Mouse (Mus musculus) MEL-GATA-1-ER (cell line): Measurements from ENCODE around the gene Samd14.

ENCODE experiments used
- DNase-seq: peaks from one replicate; pipeline ENCODE4 v3.0.0-alpha.2; 2012; ENCODE audit warnings: low read depth; ENCODE audit errors: extremely low read depth

Samd14 gene

GRCm38 (mm10) chr11:94989562-94990017 is 20.1 kb upstream of the Samd14 start:
- peak; percentile 92 for DNase-seq

DNA sequence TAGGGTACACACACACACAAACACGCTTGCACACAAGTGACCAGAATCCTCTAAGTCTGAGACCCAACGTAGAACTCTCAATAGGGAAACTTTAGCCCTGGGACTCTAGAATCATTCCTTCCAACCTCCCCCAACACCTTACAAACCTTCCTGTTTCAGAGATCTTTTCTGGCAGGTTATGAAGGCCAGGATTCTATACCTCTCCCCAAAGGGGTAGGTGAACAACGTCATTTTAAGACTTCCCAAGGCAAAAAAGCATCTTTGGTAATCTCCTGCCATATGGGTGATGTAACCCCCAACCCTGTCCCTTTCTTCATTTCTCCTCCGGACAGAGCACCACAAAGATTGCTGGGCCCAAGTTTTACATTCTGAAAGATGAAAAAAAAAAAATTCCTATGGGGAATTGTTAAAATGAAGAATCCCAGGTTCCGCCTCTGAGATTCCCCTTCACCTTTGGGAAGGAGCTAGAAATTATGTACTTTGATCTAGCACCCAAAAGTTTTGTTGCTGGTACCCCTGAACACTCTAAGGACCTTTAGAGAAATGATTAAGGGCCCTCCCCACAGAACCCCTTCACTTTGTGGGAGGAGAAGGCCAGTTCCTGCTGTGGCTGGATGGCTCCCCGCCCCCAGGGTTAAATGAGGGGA is 19.5 kb upstream of the Samd14 start:
- no peak for DNase-seq

DNA sequence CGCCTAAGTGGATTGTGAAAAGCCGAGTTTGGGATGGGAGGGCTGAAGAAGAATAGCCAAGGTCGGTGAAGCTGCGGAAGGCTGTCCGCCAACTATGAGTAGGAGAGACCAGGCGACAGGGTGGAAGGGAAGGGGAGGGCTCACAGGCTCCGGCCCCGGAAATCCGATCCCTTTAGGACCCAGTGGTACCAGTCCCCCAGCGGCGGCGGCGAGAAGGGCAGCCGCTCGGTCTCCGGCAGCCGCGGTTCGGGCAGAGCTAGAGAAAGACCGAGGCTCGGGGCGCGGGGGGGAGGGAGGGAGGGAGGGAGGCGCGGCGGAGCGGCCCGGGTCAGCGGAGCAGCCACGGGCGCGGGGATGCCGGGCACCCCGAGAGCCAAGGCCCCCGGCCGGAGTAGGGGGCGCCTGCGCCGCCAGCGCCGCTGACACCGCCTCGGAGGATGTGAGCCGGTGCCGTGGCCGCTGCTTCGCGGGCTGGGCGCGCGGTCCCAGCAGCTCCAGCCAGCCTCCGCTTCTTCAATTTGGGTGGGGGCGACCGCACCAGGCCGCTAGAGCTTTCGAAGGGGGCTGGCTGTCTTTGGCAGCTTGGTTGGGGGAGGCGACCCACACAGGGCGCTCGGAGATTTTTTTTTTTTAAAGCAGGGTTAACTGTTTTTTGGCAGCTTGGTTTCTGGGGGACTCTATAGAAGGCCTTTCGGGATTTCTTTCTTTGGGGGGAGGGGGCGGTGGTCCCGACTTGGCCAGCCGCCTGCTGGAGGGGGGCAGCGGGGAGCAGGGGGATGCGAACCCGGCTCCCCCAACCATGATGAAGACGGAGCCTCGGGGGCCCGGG is 18.7 kb upstream of the Samd14 start, which contains the start of gene Ppp1r9b:
TSS of gene Ppp1r9b (plus strand) at position 287 of the 829 bp plus-strand sequence.
- DNase-seq, result peak; percentile 74

DNA sequence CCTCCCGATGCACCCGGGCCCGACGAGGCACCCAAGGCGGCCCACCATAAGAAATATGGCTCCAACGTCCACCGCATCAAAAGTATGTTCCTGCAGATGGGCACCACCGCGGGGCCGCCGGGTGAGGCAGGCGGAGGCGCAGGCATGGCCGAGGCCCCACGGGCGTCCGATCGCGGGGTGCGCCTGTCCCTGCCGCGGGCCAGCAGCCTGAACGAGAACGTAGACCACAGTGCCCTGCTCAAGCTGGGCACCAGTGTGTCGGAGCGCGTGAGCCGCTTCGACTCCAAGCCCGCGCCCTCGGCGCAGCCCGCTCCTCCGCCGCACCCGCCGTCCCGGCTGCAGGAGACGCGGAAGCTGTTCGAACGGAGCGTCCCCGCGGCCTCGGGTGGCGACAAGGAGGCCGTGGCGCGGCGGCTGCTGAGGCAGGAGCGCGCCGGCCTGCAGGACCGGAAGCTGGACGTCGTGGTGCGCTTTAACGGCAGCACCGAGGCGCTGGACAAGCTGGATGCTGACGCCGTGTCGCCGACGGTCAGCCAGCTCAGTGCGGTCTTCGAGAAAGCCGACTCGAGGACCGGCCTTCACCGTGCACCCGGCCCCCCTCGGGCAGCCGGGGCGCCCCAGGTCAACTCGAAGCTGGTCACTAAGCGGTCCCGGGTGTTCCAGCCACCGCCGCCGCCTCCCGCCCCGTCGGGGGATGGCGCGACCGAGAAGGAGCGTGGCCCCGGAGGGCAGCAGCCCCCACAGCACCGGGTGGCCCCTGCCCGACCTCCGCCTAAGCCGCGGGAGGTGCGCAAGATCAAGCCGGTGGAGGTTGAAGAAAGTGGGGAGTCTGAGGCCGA is 17.8 kb upstream of the Samd14 start:
- DNase-seq, result no peak

DNA sequence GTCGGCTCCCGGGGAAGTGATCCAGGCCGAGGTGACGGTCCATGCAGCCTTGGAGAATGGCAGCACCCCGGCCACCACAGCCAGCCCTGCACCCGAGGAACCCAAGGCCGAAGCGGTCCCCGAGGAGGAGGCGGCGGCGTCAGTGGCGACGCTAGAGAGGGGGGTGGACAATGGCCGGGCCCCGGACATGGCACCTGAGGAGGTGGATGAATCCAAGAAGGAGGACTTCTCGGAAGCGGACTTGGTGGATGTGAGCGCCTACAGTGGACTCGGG is 17.3 kb upstream of the Samd14 start:
- DNase-seq, result no peak

DNA sequence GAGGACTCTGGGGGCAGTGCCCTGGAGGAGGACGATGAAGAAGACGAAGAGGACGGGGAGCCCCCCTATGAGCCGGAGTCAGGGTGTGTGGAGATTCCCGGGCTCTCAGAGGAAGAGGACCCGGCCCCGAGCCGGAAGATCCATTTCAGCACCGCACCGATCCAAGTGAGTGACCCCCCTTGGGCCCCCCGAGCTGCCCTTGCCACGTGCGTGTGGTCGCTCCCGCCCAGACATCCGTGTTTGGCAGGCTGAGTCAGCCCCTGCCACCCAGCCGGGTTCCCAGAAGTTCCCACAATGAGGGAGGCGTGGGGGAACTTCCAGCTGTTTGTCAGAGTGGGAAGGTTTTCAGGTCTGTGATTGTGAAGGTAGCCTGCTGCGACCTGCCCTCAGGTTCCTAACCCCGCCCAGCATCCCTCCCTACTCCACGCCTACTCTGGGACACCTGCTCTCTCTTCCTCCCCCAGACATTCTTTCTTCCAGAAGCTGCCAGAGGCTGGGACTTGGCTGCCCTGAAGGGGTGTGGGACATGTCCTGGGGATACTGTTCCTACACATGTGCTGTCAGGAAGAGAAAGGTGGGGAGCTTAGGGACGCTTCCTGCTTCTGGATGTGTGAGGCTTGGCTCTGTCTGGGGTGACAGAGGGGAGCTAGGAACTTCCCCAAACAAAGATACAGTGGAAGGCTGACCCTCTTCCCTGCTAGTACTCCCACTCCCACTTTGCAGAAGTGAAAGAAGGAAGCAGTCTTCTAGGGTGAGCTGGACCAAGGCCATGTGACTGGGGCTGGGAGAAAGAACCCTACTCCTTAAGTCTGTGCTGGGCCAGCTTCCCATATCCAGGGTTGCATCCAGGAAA is 16.7 kb upstream of the Samd14 start:
- peak; percentile 71 for DNase-seq

- no peak for DNase-seq
Measured at GRCm38 (mm10) chr11:94994208-94994814, 15.4 kb upstream of the Samd14 start.

DNA sequence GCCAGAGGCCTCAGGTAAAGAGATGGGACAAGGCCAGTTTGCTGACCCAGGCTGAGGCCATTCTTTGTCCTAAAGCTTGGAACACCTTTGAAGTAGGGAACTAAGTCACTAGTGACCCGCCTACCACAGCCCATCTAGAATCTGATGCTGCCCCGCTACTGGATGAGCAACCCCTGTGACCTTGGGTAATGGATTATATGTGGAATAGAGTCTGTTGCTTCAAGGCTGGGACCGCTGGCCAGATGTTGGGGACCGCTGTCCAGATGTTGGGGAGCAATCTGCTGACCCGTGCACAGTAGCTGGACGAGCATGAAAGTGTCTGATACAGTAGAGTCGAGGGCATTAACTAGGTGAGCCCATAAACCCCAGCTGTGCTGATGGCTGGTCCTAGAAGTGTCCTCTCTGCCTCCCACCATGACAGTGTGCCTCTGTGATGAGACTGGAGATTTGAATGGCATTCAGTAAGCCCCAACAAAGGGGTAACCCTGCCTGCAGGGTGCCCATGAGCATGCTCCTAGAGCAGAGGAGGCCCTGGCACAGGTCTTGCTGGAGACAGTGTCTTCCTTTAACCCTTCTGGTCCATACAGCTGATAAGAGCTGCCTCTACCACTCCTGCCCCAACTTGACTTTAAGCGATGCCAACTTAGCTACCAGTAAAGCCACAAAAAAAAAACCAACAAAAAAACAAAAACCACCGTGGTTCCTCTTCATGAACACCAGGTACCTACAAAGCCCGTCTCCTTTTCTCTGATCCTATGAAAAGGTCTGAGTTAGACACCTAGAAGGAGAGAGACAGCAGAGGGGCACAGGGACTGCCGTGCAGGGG is 14.5 kb upstream of the Samd14 start:
- DNase-seq, result no peak

DNA sequence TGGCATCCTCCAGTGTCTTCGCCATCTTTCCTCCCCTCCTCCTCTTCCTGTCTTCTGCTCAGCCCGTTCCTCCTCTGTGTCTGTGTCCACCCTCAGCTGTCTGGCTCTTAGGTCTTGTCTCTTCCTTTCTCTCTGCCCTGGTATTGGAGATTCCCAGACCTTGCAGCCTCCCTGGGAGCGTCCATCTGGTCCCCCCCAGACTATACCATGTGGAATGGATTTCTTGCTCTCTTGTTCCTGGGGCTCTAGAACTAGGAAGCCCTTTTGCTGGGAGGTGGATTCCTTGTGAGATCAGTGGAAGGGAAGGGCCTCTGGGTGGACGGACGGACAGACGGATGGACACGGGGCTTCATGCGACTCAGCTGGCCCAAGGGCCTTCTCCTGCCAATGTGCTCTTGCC is 13.6 kb upstream of the Samd14 start:
- no peak for DNase-seq

- no peak for DNase-seq
Measured at GRCm38 (mm10) chr11:94996984-94997383, 12.7 kb upstream of the Samd14 start.

DNA sequence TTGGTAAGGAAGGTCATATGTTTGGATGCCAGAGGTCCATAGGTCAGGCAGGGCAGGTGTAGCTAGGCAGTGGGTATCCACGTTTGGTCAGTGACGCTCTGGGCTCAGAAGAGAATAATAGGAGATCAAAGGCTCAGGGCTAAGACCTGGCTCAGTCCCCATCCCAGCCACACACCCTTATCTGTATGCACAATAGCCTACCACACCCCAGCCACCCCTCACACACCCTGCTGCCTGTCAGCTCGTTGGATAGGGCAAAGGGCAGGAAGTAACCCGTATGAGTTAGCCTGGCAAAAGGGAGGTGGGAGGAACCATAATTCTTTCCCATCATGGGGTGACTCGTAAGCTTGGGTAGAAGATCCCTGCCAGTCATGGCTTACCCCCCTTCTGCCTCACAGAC is 12.1 kb upstream of the Samd14 start:
- DNase-seq, result peak; percentile 86

GRCm38 (mm10) chr11:94998041-94998531 is 11.6 kb upstream of the Samd14 start:
- DNase-seq, result no peak

DNA sequence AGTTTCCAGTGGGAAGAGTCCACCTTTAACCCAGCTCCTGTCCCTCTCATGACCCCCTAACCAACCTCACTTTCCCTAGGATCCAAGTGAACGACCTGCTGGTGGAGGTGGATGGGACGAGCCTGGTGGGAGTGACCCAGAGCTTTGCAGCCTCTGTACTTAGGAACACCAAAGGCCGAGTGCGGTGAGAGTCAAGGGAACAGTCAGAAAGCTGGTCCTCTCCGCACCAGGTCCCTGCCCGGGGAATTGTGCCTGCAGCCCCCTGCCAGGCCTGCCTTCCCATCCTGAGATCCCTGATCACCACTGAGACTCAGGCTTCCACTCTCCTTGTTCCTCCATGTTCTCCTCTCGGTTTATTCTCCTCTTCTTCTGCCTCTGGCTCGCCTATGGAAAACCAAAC is 9.6 kb upstream of the Samd14 start:
- no peak for DNase-seq

- peak; percentile 68 for DNase-seq
Measured at GRCm38 (mm10) chr11:95000548-95000947, 9.1 kb upstream of the Samd14 start.

DNA sequence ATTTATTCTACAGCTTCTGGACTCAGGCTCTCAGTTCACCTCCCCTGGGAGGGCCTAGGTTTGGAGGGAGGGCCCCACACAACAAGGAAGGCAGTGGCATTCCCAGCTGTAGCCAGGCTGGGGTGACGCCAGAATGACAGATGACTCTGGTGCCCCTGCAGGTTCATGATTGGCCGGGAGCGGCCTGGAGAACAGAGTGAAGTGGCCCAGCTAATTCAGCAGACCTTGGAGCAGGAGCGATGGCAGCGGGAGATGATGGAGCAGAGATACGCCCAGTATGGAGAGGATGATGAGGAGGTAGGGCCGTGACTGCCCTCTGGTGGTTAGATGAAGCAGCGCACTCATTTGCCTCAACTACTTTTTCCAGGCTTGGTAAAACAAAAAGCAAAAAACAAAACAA is 8.6 kb upstream of the Samd14 start:
- DNase-seq, result no peak

- DNase-seq, result no peak
Measured at GRCm38 (mm10) chr11:95001584-95002347, 7.9 kb upstream of the Samd14 start.

GRCm38 (mm10) chr11:95002705-95003104 is 7.0 kb upstream of the Samd14 start:
- DNase-seq, result no peak

- no peak for DNase-seq
Measured at GRCm38 (mm10) chr11:95004136-95004936, 5.3 kb upstream of the Samd14 start.
